Mouse (Mus musculus): ENCODE results near the gene Inka2. TPM values are rescaled to one million over a fixed set of nuclear protein-coding genes. Genes with fewer than 3 reads are reported as not detected.
A peak's percentile ranks its signal among the peaks of the same experiment; 100 is the strongest.

Inka2 gene
- 2.1 and 4.3 TPM in 2 replicates for polyA plus RNA-seq (2016; fragmentation: Nextera tagmentation; extraction: Ambion mirVana)

DNA sequence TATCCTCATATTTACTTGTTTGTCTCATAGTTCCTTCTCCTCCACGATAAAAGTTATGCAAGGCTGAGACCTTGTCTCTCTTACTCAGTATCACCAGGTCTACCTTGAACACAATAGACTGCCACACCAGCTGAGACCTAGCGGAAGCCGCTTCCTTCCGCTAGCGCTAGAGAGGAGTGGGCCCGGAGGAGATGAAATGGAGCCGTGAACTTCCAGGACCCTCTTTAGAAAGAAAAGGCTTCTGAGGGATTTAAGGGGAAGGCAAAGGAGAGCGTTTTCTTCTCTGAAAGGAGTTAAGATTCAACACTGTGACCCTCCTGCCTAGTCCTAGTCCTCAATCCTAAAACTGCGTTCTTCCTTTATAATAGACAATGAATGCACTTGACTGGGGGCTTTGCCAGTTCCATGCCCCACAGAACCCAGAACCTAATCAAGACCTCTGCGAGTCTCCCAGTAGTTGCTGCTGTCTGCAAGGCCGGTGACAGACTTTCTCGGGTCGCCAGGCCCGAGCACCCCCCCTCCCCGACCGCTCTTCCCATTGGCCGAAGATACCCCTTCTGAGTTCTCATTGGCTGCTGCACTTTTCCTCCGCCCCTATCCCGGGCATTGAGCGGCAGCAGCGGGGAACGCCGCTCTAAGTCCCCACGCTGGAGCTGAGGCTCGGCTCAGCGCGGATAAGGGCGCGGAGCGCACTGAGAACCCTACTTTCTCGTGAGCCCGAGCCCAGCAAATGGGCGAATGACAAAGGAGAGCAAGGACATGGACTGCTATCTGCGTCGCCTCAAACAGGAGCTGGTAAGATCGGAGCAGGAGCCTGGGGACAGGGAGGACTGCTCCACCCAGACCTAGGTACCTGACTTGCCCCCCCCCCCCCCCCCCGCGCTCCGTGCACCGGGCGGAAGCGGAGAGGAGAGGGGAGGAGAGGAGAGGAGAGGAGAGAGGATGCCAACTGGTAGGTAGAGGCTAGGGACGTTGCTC lies at the start of gene Inka2:
Gene Inka2 (plus strand): TSS at position 569 of the 978 bp plus-strand sequence.
- 2% methylated on average over 38 of the region's 43 CpGs for WGBS
- DNase-seq (ENCODE audit: low spot score) = peak; percentile 85
- H3K27me3 ChIP-seq (ENCODE audit: insufficient read depth, poor library complexity, severe bottlenecking) = peaks cover 61% of the 10 kb centered on the region
- H3K36me3 ChIP-seq = no peaks in the 10 kb centered on the region
- peak within 1 kb of the TSS; percentile 63 for H3K4me3 ChIP-seq
- H3K27ac ChIP-seq = peak within 1 kb of the TSS; percentile 82
- peaks cover 62% of the 10 kb centered on the region for H3K4me1 ChIP-seq (replicated peaks)
- no peaks in the 10 kb centered on the region for H3K9me3 ChIP-seq

GRCm38 (mm10) chr3:105655031-105655585 lies 49.3 kb upstream of the Inka2 start:
- DNase-seq (ENCODE audit: low spot score) = no peak
- Histone ChIP-seq H3K4me3 (no peak overlapping the region), H3K4me1 (replicated peaks) (no peaks in the 10 kb centered on the region), H3K27me3 (ENCODE audit: insufficient read depth, poor library complexity, severe bottlenecking) (no peaks in the 10 kb centered on the region), H3K27ac (no peak overlapping the region), H3K36me3 (no peaks in the 10 kb centered on the region), H3K9me3 (no peaks in the 10 kb centered on the region)
- WGBS = 91% methylated on average over 11 of the region's 11 CpGs

GRCm38 (mm10) chr3:105660530-105660929 lies 43.9 kb upstream of the Inka2 start:
- Histone ChIP-seq H3K36me3 (no peaks in the 10 kb centered on the region), H3K27ac (no peak overlapping the region), H3K4me3 (no peak overlapping the region), H3K9me3 (no peaks in the 10 kb centered on the region), H3K4me1 (replicated peaks) (no peaks in the 10 kb centered on the region), H3K27me3 (ENCODE audit: insufficient read depth, poor library complexity, severe bottlenecking) (no peaks in the 10 kb centered on the region)
- DNase-seq (ENCODE audit: low spot score) = no peak
- 84% methylated on average over 2 of the region's 2 CpGs for WGBS

DNA sequence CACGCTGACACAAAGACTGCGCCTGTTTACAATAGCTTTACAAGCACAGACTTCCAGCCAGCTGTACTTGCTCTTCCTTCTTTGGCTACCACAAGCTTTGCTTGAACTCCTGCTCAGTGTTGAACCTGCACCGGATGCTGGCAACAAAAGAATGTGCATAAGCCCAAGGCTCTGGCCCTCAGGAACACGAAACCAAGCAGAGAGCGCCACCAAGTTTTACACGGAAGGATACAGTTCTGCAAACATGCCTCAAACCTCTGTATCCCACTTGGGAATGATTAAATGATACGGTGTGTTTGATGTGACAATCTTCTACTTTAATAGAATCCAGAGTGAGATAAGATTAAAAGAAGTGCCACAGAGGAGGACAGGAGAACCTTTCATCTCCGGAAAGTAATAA lies 41.4 kb upstream of the Inka2 start:
- no peak overlapping the region for H3K4me3 ChIP-seq
- WGBS = 89% methylated on average over 8 of the region's 8 CpGs
- no peak for DNase-seq (ENCODE audit: low spot score)
- no peaks in the 10 kb centered on the region for H3K27me3 ChIP-seq (ENCODE audit: insufficient read depth, poor library complexity, severe bottlenecking)
- no peaks in the 10 kb centered on the region for H3K36me3 ChIP-seq
- no peaks in the 10 kb centered on the region for H3K9me3 ChIP-seq
- H3K4me1 ChIP-seq (replicated peaks) = 0 out of 2 replicates have a peak, but pooled peaks cover 1% of the 10 kb centered on the region
- no peak overlapping the region for H3K27ac ChIP-seq

- Histone ChIP-seq H3K4me1 (replicated peaks) (0 out of 2 replicates have a peak, but pooled peaks cover 3% of the 10 kb centered on the region), H3K4me3 (no peak overlapping the region), H3K36me3 (no peaks in the 10 kb centered on the region), H3K27ac (no peak overlapping the region), H3K9me3 (no peaks in the 10 kb centered on the region), H3K27me3 (ENCODE audit: insufficient read depth, poor library complexity, severe bottlenecking) (no peaks in the 10 kb centered on the region)
- WGBS = 85% methylated on average over 9 of the region's 9 CpGs
- DNase-seq (ENCODE audit: low spot score) = no peak
Measured at GRCm38 (mm10) chr3:105665105-105665765, 39.2 kb upstream of the Inka2 start.

DNA sequence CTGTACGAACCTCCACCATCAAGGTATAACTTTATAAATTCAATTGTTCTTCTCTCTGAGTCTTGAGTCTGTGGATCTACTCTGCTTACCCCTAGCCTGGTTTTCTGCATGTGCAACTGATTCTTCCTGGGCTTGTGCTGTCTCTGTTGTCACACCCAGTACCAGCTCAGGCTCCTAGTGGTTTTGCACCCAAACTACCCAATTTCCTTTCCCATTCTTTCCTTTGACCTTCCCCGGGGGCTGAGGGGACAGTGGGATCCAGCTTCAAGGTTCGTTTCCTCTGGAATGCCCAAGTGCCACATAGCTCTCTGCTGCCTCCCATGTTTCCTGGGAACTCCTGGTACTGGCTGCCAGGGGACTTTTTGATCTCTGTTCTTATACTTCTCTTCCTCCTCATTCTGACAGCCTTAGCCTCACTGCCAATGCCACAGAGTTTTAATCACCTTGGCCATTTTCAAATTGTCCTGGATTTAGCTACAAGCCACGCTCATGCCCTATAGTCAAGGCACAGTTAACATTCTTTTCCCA lies 37.3 kb upstream of the Inka2 start:
- WGBS = 64% methylated on average over 4 of the region's 4 CpGs
- Histone ChIP-seq H3K27me3 (ENCODE audit: insufficient read depth, poor library complexity, severe bottlenecking) (no peaks in the 10 kb centered on the region), H3K9me3 (no peaks in the 10 kb centered on the region), H3K36me3 (no peaks in the 10 kb centered on the region), H3K27ac (no peak overlapping the region), H3K4me1 (replicated peaks) (0 out of 2 replicates have a peak, but pooled peaks cover 3% of the 10 kb centered on the region), H3K4me3 (no peak overlapping the region)
- DNase-seq (ENCODE audit: low spot score) = no peak

DNA sequence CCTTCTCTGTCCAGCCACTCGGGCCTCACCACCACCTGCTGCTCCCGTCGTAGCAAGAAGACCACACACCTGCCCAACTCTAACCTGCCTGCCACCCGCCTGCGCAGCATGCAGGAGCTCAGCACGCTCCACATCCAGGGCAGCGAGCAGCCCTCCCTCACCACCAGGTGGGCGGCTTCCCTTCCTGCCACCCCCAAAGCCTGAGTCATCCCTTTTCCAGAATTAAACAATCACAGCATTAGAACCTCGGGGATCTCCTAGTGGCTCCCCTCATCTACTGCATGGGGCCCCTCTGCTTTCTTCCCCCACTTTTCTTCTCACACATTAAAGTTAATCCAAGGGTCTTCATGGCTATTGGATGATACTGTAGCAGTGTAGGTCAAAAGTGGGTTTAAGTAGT lies 36.2 kb upstream of the Inka2 start:
- Histone ChIP-seq H3K27ac (no peak overlapping the region), H3K36me3 (no peaks in the 10 kb centered on the region), H3K9me3 (no peaks in the 10 kb centered on the region), H3K4me1 (replicated peaks) (0 out of 2 replicates have a peak, but pooled peaks cover 3% of the 10 kb centered on the region), H3K27me3 (ENCODE audit: insufficient read depth, poor library complexity, severe bottlenecking) (no peaks in the 10 kb centered on the region), H3K4me3 (no peak overlapping the region)
- DNase-seq (ENCODE audit: low spot score) = no peak
- 50% methylated on average over 9 of the region's 9 CpGs for WGBS

GRCm38 (mm10) chr3:105669776-105670175 lies 34.6 kb upstream of the Inka2 start:
- Histone ChIP-seq H3K9me3 (no peaks in the 10 kb centered on the region), H3K4me3 (no peak overlapping the region), H3K36me3 (no peaks in the 10 kb centered on the region), H3K27ac (no peak overlapping the region), H3K27me3 (ENCODE audit: insufficient read depth, poor library complexity, severe bottlenecking) (no peaks in the 10 kb centered on the region), H3K4me1 (replicated peaks) (0 out of 2 replicates have a peak, but pooled peaks cover 3% of the 10 kb centered on the region)
- WGBS = 92% methylated on average over 3 of the region's 3 CpGs
- no peak for DNase-seq (ENCODE audit: low spot score)

GRCm38 (mm10) chr3:105670801-105671200 lies 33.6 kb upstream of the Inka2 start:
- no peak overlapping the region for H3K4me3 ChIP-seq
- no peak overlapping the region for H3K27ac ChIP-seq
- H3K4me1 ChIP-seq (replicated peaks) = 0 out of 2 replicates have a peak, but pooled peaks cover 3% of the 10 kb centered on the region
- H3K9me3 ChIP-seq = no peaks in the 10 kb centered on the region
- WGBS = 90% methylated on average over 1 of the region's 1 CpGs
- no peak for DNase-seq (ENCODE audit: low spot score)
- 0 out of 2 replicates have a peak, but pooled peaks cover under 1% of the 10 kb centered on the region for H3K36me3 ChIP-seq
- no peaks in the 10 kb centered on the region for H3K27me3 ChIP-seq (ENCODE audit: insufficient read depth, poor library complexity, severe bottlenecking)

DNA sequence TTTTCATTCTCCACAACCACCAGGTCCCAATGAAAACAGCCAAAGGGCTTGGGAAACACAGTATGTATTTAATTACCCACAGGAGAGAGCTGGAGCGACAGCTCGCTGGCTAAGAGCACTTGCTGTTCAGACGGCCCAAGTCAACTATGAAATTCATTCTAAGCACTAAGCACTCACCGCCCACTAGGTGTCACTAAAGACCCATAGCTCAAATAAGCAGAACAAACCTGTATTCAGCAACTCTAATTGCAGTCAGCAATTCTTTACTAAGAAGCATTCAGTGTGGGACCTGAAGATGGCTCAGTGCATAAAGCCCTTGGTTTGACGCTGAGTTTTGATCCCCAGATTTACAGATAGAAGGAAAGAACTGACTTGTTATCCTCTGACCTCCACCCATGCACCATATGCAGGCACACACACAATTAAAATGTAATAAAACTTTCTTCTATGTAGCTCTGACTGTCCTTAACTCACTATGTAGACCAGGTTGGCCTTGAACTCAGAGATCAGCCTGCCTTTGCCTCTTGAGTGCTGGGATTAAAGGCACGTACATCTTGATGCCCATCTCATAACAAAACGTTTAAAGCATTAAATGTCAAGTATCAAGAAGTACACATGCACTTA lies 29.7 kb upstream of the Inka2 start:
- Histone ChIP-seq H3K9me3 (no peaks in the 10 kb centered on the region), H3K4me3 (no peak overlapping the region), H3K4me1 (replicated peaks) (no peaks in the 10 kb centered on the region), H3K27ac (no peak overlapping the region), H3K36me3 (peaks cover 32% of the 10 kb centered on the region), H3K27me3 (ENCODE audit: insufficient read depth, poor library complexity, severe bottlenecking) (no peaks in the 10 kb centered on the region)
- 24% methylated on average over 7 of the region's 7 CpGs for WGBS
- DNase-seq (ENCODE audit: low spot score) = peak; percentile 43

- no peaks in the 10 kb centered on the region for H3K27me3 ChIP-seq (ENCODE audit: insufficient read depth, poor library complexity, severe bottlenecking)
- H3K36me3 ChIP-seq = peaks cover 44% of the 10 kb centered on the region
- DNase-seq (ENCODE audit: low spot score) = no peak
- no peak overlapping the region for H3K4me3 ChIP-seq
- no peaks in the 10 kb centered on the region for H3K4me1 ChIP-seq (replicated peaks)
- 66% methylated on average over 2 of the region's 2 CpGs for WGBS
- no peak overlapping the region for H3K27ac ChIP-seq
- no peaks in the 10 kb centered on the region for H3K9me3 ChIP-seq
Measured at GRCm38 (mm10) chr3:105675932-105676331, 28.5 kb upstream of the Inka2 start.

DNA sequence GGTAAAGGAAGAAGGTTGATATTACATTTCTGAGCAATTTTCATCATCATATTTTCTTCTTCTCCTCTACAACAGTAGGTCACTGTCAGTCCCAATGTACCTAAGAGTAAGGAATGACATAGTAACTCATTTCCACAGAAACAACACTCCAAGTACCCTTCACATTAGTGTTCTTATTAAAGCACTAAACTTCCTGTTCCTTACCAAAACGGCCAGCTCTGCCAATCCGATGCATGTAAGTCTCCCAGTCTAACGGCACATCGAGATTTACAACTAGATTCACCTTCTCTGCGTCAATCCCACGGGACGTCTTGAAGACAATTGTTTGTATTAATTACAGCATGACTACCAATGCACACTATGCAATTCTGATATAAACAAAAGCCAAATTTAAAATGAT lies 24.1 kb upstream of the Inka2 start:
- WGBS = 96% methylated on average over 7 of the region's 7 CpGs
- peaks cover 84% of the 10 kb centered on the region for H3K36me3 ChIP-seq
- no peak overlapping the region for H3K27ac ChIP-seq
- H3K4me1 ChIP-seq (replicated peaks) = no peaks in the 10 kb centered on the region
- H3K9me3 ChIP-seq = no peaks in the 10 kb centered on the region
- H3K4me3 ChIP-seq = no peak overlapping the region
- H3K27me3 ChIP-seq (ENCODE audit: insufficient read depth, poor library complexity, severe bottlenecking) = no peaks in the 10 kb centered on the region
- no peak for DNase-seq (ENCODE audit: low spot score)
